Mouse (Mus musculus) liver, embryonic 14.5 days (tissue): ENCODE measurements around the gene Plekha7.

Experiments
- CTCF ChIP-seq: IDR thresholded peaks from 2 replicates; pipeline ENCODE4 v1.5.1; 2016; ENCODE audit warnings: antibody characterized with exemption, low read depth, control low read depth
- EP300 ChIP-seq: IDR thresholded peaks from 2 replicates; pipeline ENCODE4 v1.6.1; 2016; ENCODE audit warnings: antibody characterized with exemption, low read depth

DNA sequence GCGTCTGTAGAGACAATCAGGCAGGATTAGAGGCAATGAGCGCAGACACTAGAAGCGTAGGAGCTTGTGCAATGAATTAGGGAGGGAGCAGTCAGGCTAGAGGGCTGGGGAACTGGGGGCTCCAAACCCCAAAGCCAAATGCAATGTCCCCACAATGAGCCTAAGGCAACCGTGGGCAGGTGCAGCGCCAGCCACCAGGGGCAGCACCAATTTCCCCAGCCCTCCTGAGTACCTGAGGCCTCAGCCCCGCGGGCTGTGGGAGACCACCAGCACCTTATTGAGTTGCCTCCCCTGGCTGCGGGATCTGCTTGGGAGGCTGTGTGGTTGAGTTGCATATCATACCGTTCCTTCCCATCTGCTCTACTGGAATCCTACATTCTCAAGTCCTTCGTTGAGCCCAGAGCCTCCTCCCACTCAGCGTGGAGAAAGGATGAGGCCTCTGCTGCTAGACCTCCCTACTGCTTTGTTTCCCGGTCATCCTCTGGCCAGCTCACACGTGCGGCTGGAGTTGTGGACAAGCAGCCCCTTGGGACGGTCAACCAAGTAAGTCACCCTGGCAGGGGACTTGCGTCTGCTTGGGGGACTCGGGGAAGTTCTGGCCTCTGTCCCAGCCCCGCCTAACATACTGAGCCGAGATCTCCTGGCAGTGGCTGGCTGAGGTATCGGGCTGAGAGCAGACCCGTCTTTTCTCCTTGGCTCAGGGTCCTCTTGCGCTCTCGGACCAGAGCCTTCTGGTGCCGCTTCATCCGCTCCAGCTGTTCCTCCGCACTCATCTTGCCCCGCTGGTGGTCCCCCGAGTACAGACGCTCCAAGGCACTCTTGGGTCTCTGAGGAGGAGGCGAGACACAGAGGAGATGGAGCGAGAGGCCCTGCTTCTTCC lies 173.5 kb downstream of the Plekha7 start:
- TF ChIP-seq CTCF = peak; percentile 47
- no peak for TF ChIP-seq EP300
